Mouse (Mus musculus): ENCODE measurements around the gene Yipf1. TPM values are rescaled to one million over a fixed set of nuclear protein-coding genes. Genes with fewer than 3 reads are reported as not detected.
"Not testable (repeated sequence)": the region's sequence is repeated elsewhere in the genome, so short reads cannot be mapped to it uniquely, and the experiment has no call there.

Yipf1 gene
- polyA plus RNA-seq, 1 experiment: 37.3 TPM

DNA sequence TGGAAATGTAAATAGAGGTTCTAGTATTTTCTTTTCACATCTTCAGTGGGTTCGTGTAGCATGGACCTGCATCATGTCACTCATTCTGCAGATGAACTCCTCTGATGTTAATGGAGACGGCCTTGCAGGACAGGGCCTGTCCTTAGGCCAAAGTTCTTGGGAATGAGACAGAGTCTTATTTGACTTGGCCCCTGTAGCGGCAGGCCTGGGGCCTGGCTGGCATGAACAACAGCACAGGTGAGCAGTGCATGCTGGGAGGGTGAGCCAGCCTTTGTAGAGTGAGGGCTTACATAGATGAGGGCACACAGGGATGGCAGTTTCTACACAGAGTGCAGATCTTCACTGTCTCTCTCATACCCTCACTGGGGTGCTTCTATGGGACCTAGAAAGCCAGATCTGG, 39.4 kb downstream of the Yipf1 start:
- no peaks in the 10 kb centered on the region for H3K36me3 ChIP-seq (ENCODE audit: control insufficient read depth, insufficient read depth)
- H3K27me3 ChIP-seq (ENCODE audit: control insufficient read depth, insufficient read depth, insufficient read length): no peaks in the 10 kb centered on the region
- H3K4me3 ChIP-seq: no peak overlapping the region
- H3ac ChIP-seq (ENCODE audit: control insufficient read depth, insufficient read length): no peak overlapping the region
- no peak overlapping the region for H3K4me2 ChIP-seq (ENCODE audit: low read depth)
- TF ChIP-seq USF1 (IDR thresholded peaks at IDR 0.05; ENCODE audit: low read depth): no peak
- no peak for TF ChIP-seq MYOG (IDR thresholded peaks at IDR 0.05; ENCODE audit: control insufficient read depth in 1 of 3, insufficient read depth in 1 of 3, insufficient read length in 2 of 3, low read depth in 2 of 3)
- no peak for TF ChIP-seq TCF3 (IDR thresholded peaks at IDR 0.05; ENCODE audit: insufficient read length, low read depth)
- no peak for TF ChIP-seq E2F4 (IDR thresholded peaks at IDR 0.05; ENCODE audit: insufficient read depth)
- no peak for TF ChIP-seq REST (IDR thresholded peaks at IDR 0.05; ENCODE audit: insufficient read depth, insufficient read length)
- TF ChIP-seq TCF12 (IDR thresholded peaks at IDR 0.05; ENCODE audit: insufficient read depth, poor library complexity, severe bottlenecking): no peak
- no peak for TF ChIP-seq SRF (IDR thresholded peaks at IDR 0.05; ENCODE audit: control insufficient read depth, insufficient read length, low read depth)
- no peak for TF ChIP-seq POLR2A (IDR thresholded peaks at IDR 0.05; ENCODE audit: insufficient read length, low read depth)
- TF ChIP-seq POLR2AphosphoS2 (IDR thresholded peaks at IDR 0.05; ENCODE audit: insufficient read length, low read depth): no peak
- TF ChIP-seq MAX (IDR thresholded peaks at IDR 0.05; ENCODE audit: low read depth): no peak
- no peak for TF ChIP-seq MYOD1 (IDR thresholded peaks at IDR 0.05; ENCODE audit: control insufficient read depth in 1 of 3, insufficient read length in 2 of 3, low read depth in 2 of 3)
- no peak for TF ChIP-seq CEBPB (IDR thresholded peaks at IDR 0.05; ENCODE audit: insufficient read depth, poor library complexity, severe bottlenecking)
- H3K79me2 ChIP-seq (ENCODE audit: control insufficient read depth, insufficient read depth): no peaks in the 10 kb centered on the region

DNA sequence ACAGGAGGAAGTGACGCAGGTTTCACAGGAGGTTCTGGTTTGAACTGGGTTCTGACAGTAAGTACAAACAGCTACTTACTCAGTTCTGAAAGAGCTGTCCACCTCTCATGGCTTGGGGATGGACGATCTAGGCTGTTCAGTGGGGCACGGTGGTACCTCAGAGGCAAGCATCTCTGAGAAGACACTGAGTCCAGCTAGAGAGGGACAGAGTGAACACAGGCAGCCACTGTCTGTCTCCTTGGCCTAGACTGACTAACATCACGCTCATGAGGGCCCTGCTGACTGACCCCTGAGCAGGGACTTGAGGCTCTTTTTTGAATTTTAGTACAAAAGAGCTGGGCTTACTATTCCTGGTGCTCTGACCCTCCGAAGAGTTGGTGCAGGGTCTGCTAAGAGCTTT, 40.0 kb downstream of the Yipf1 start:
- Histone ChIP-seq H3K79me2 (ENCODE audit: control insufficient read depth, insufficient read depth) (no peaks in the 10 kb centered on the region), H3K27me3 (ENCODE audit: control insufficient read depth, insufficient read depth, insufficient read length) (no peaks in the 10 kb centered on the region), H3K4me2 (ENCODE audit: low read depth) (no peak overlapping the region), H3K4me3 (no peak overlapping the region), H3K36me3 (ENCODE audit: control insufficient read depth, insufficient read depth) (no peaks in the 10 kb centered on the region), H3ac (ENCODE audit: control insufficient read depth, insufficient read length) (no peak overlapping the region)
- TF ChIP-seq SRF (IDR thresholded peaks at IDR 0.05; ENCODE audit: control insufficient read depth, insufficient read length, low read depth): no peak
- TF ChIP-seq MYOD1 (IDR thresholded peaks at IDR 0.05; ENCODE audit: control insufficient read depth in 1 of 3, insufficient read length in 2 of 3, low read depth in 2 of 3): no peak
- TF ChIP-seq CEBPB (IDR thresholded peaks at IDR 0.05; ENCODE audit: insufficient read depth, poor library complexity, severe bottlenecking): no peak
- TF ChIP-seq TCF12 (IDR thresholded peaks at IDR 0.05; ENCODE audit: insufficient read depth, poor library complexity, severe bottlenecking): no peak
- no peak for TF ChIP-seq MAX (IDR thresholded peaks at IDR 0.05; ENCODE audit: low read depth)
- TF ChIP-seq MYOG (IDR thresholded peaks at IDR 0.05; ENCODE audit: control insufficient read depth in 1 of 3, insufficient read depth in 1 of 3, insufficient read length in 2 of 3, low read depth in 2 of 3): no peak
- TF ChIP-seq E2F4 (IDR thresholded peaks at IDR 0.05; ENCODE audit: insufficient read depth): no peak
- no peak for TF ChIP-seq TCF3 (IDR thresholded peaks at IDR 0.05; ENCODE audit: insufficient read length, low read depth)
- TF ChIP-seq POLR2AphosphoS2 (IDR thresholded peaks at IDR 0.05; ENCODE audit: insufficient read length, low read depth): no peak
- TF ChIP-seq USF1 (IDR thresholded peaks at IDR 0.05; ENCODE audit: low read depth): no peak
- TF ChIP-seq POLR2A (IDR thresholded peaks at IDR 0.05; ENCODE audit: insufficient read length, low read depth): no peak

DNA sequence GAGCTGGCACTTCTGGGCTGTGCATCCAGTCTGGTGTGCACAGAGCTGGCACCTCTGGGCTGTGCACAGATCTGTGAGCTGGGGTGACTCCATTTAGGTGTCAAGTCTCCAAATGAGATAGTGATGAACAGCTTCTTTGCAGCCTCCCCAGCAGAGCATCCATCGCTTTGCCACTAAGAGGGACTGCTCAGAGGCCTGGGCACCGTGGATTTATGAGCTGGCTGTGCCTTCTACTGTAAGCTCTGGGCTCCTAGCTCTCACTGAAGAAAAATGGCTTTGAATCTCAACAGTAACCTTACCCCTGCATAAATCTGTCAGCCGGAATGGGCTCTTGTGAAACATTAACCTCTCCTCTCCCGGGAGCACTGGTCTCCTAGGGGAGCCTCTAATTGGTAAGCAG, 40.4 kb downstream of the Yipf1 start:
- H3K4me2 ChIP-seq (ENCODE audit: low read depth): no peak overlapping the region
- no peaks in the 10 kb centered on the region for H3K36me3 ChIP-seq (ENCODE audit: control insufficient read depth, insufficient read depth)
- no peak for TF ChIP-seq E2F4 (IDR thresholded peaks at IDR 0.05; ENCODE audit: insufficient read depth)
- no peak for TF ChIP-seq MYOD1 (IDR thresholded peaks at IDR 0.05; ENCODE audit: control insufficient read depth in 1 of 3, insufficient read length in 2 of 3, low read depth in 2 of 3)
- TF ChIP-seq REST (IDR thresholded peaks at IDR 0.05; ENCODE audit: insufficient read depth, insufficient read length): no peak
- TF ChIP-seq CEBPB (IDR thresholded peaks at IDR 0.05; ENCODE audit: insufficient read depth, poor library complexity, severe bottlenecking): no peak
- no peak for TF ChIP-seq SRF (IDR thresholded peaks at IDR 0.05; ENCODE audit: control insufficient read depth, insufficient read length, low read depth)
- TF ChIP-seq POLR2A (IDR thresholded peaks at IDR 0.05; ENCODE audit: insufficient read length, low read depth): no peak
- TF ChIP-seq MYOG (IDR thresholded peaks at IDR 0.05; ENCODE audit: control insufficient read depth in 1 of 3, insufficient read depth in 1 of 3, insufficient read length in 2 of 3, low read depth in 2 of 3): no peak
- TF ChIP-seq USF1 (IDR thresholded peaks at IDR 0.05; ENCODE audit: low read depth): no peak
- no peak for TF ChIP-seq MAX (IDR thresholded peaks at IDR 0.05; ENCODE audit: low read depth)
- no peak for TF ChIP-seq TCF3 (IDR thresholded peaks at IDR 0.05; ENCODE audit: insufficient read length, low read depth)
- TF ChIP-seq POLR2AphosphoS2 (IDR thresholded peaks at IDR 0.05; ENCODE audit: insufficient read length, low read depth): no peak
- TF ChIP-seq TCF12 (IDR thresholded peaks at IDR 0.05; ENCODE audit: insufficient read depth, poor library complexity, severe bottlenecking): no peak
- no peak overlapping the region for H3ac ChIP-seq (ENCODE audit: control insufficient read depth, insufficient read length)
- no peak overlapping the region for H3K4me3 ChIP-seq
- H3K79me2 ChIP-seq (ENCODE audit: control insufficient read depth, insufficient read depth): no peaks in the 10 kb centered on the region
- no peaks in the 10 kb centered on the region for H3K27me3 ChIP-seq (ENCODE audit: control insufficient read depth, insufficient read depth, insufficient read length)

DNA sequence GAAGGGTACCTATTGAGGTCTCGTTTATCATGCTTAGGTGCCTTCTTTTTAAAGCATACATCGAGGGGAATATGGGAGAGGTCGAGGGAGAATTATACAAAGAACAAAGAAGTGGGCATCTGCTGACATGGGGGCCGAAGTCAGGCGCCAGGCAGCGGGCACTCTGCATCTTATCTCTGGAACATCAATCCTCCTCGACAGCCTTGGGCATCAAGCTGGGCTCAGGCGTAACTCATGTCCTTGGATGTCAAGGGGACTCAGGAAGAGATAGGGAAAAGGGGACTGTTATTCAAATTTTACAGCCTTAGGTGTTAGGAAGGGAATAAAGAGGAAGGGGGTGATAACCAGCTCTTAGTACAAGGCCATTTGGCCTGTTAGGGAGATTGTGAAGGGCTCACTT, 43.0 kb downstream of the Yipf1 start:
- H3K4me3 ChIP-seq; H3ac ChIP-seq (ENCODE audit: control insufficient read depth, insufficient read length); H3K4me2 ChIP-seq (ENCODE audit: low read depth); H3K79me2 ChIP-seq (ENCODE audit: control insufficient read depth, insufficient read depth); H3K27me3 ChIP-seq (ENCODE audit: control insufficient read depth, insufficient read depth, insufficient read length); H3K36me3 ChIP-seq (ENCODE audit: control insufficient read depth, insufficient read depth): not testable (repeated sequence)

DNA sequence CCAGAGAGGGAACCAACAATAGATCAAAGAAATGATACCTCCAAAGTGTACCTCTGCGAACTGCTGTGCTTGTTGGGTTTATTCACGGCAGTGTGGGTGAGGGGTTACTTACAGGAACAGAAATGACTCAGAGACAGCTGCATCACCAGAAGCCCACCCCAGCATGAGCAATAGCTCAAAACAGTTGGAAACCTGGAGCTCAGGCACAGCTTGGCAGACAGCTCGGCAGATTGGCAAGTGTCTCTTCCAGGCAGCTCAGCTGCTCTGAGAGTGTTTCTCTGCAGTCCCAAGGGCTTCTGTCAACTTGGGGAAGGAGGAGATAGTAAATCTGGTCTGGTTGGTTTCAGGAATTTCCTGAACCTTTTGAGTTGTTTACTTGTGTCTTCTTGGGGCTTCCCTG, 44.3 kb downstream of the Yipf1 start:
- H3K4me3 ChIP-seq: no peak overlapping the region
- no peaks in the 10 kb centered on the region for H3K27me3 ChIP-seq (ENCODE audit: control insufficient read depth, insufficient read depth, insufficient read length)
- no peak overlapping the region for H3ac ChIP-seq (ENCODE audit: control insufficient read depth, insufficient read length)
- no peaks in the 10 kb centered on the region for H3K79me2 ChIP-seq (ENCODE audit: control insufficient read depth, insufficient read depth)
- H3K36me3 ChIP-seq (ENCODE audit: control insufficient read depth, insufficient read depth): no peaks in the 10 kb centered on the region
- TF ChIP-seq MYOG (IDR thresholded peaks at IDR 0.05; ENCODE audit: control insufficient read depth in 1 of 3, insufficient read depth in 1 of 3, insufficient read length in 2 of 3, low read depth in 2 of 3): peak in 1 of 3 experiments; percentile 76
- TF ChIP-seq MYOD1 (IDR thresholded peaks at IDR 0.05; ENCODE audit: control insufficient read depth in 1 of 3, insufficient read length in 2 of 3, low read depth in 2 of 3): peak in 2 of 3 experiments; percentile 15 to 62
- TF ChIP-seq POLR2A (IDR thresholded peaks at IDR 0.05; ENCODE audit: insufficient read length, low read depth): no peak
- H3K4me2 ChIP-seq (ENCODE audit: low read depth): no peak overlapping the region
